Mouse (Mus musculus): ENCODE measurements around the gene Rnf208. TPM values are rescaled to one million over a fixed set of nuclear protein-coding genes. Genes with fewer than 3 reads are reported as not detected.

Gene Rnf208
- polyA plus RNA-seq, 1 experiment: 248 TPM

DNA sequence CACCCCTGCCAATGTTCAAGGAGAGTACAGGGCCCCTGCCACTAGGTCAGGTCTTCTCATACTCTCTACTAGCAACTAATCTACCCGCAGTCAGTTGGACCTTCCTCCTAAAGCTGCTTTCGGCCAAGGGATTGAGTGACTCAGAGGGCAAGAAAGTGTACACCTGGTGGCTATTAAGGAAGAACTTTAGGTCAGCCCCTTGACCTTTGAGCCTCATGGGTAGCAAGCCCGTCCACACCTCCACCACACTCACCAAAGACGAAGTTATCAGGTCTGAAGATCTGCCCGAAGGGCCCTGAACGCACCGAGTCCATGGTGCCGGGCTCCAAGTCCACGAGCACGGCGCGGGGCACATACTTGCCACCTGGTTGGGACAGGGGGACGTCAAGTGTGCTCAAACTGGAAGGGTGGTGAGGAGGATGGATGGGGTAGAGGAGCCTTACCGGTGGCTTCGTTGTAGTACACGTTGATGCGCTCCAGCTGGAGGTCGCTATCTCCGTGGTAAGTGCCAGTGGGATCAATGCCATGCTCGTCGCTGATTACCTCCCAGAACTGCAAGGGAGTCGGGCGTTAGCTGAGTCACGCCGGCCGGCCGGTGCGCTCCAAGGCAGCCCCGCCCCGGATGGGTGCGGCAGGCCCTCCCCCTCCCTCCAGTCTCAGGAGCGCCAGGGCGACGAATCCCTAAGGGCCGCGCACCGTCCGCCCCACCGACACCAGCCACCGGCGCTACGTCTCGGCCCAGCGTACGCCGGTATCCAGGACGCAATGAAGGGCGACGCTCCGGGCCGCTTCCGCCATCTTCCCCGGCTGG is 18.2 kb upstream of the Rnf208 start:
- peak in 1 of 2 experiments; percentile 77 for DNase-seq (ENCODE audit: extremely low spot score in 1 of 2, low spot score in 1 of 2)

DNA sequence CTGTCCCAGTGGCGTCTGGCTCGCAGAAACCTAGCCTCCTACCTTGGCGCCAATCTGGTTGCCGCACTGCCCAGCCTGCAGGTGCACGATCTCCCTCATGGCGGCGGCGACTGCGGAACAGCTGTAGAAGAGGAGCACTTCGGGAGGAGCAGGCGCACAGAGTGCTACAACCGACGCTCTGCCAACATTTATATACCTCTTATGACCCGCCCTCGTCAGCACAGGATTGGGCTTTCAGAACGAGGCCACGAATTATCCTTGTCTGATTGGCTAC is 17.6 kb upstream of the Rnf208 start, which contains the start of gene Tubb4b:
Tubb4b (minus strand) TSS at position 211 of the 274 bp plus-strand sequence.
- no peak for DNase-seq (ENCODE audit: extremely low spot score in 1 of 2, low spot score in 1 of 2)

DNA sequence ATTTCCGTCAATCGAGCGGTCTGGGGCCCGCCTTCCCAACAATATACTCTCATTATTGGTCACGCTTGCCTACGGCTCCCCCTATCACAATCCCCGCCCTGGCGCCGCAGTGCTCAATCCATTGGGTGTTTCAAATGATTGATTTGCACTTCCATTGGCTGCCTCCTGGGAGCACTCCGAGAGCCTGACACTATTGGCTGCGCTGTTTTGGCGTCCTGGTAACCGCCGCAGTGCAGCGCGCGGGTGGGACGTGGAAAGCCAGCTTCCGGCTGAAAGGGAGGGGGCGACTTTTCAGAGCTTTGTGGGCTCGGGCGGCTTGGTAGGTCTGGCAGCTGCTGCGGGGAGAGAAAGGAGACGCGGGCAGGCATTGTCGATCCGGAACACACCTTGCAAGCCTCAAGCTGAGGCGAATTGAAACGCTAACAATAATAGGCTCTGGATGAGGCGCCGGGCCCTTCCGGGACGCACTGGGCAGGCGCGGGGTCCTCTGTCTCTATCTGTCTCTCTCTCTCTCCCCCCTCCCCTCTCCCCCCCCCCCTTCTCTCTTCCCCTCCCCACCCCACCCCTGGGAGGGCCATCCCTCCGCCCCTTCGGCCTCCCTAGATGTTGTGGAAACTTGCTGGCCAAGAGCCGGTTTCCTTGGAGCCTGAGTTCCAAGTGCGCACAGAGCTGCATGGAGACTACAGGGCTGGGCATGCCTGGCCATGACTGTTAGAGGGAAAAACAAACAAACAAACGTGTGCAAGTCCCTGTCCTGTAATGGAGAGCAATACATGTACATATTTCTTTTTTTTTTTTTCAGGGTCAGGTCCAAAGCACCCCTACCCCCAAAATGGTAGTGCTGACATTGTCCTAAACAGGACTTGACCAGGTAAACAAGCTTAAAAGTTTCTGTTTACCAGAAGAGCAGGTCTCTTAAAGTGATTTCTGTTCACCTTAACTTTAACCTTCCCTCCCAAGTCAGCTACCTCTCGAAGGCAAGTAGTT is 17.0 kb upstream of the Rnf208 start:
- DNase-seq (ENCODE audit: extremely low spot score in 1 of 2, low spot score in 1 of 2): peak; percentile 99 to 100

DNA sequence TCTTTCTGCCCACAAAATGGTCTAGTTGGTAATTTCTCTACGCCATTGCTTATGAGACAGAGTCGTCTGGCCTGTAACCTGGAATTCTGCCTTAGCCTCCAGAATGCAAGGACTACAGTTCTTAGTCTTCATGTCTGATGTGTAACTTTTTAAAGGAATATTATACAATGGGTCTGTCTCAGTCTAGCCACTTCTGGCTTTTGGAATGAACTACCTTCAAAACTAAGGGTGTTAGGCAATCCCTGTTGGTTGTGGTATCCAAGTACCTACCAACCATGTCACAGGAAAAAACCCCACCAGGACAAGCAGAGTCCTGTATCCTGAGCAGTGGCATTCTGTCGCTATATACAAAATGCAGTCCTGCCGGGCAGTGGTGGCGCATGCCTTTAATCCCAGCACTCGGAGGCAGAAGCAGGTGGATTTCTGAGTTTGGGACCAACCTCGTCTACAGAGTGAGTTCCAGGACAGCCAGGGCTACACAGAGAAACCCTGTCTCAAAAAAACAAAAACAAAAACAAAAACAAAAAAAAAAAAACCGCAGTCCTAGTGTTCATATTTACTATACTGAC is 16.2 kb upstream of the Rnf208 start:
- DNase-seq (ENCODE audit: extremely low spot score in 1 of 2, low spot score in 1 of 2): no peak

DNA sequence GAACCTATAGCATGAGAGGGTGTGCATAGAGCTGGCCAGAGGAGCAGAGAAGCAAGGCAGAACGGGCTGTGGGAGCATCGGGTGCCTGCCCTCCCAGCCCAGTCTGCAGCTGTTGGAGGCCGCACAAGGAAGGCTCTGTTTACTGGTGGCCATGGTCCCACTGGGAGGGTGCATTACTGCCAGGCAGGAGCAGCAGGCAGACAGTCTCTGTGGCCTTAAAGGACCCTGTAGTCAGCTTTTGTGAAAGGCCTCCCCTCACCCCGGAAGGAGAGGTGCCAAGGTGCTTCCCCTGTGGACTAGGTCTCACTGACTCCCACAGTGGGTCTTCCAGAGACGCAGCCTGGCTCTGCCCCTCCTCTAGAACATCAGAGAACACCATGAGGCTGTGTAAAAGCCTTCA is 15.2 kb upstream of the Rnf208 start:
- DNase-seq (ENCODE audit: extremely low spot score in 1 of 2, low spot score in 1 of 2): peak in 1 of 2 experiments; percentile 49

DNA sequence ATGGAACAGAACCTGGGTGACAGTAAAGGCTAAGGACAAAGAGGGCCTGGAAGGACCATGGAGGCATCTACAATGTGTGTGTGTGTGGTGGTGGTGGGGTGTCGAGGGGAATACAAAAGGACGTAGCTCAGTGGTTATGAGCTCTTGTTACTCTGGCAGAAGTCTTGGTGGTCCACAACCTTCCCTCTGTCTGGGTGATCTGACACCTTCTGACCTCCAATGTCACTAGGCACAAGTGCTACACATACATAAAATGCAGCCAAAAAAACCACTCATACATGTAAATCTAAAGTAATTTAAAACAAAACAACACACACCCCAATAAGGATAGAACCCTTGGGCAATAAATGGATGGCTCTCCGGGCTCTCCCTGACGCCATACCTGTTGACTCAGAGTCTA is 14.6 kb upstream of the Rnf208 start:
- no peak for DNase-seq (ENCODE audit: extremely low spot score in 1 of 2, low spot score in 1 of 2)

DNA sequence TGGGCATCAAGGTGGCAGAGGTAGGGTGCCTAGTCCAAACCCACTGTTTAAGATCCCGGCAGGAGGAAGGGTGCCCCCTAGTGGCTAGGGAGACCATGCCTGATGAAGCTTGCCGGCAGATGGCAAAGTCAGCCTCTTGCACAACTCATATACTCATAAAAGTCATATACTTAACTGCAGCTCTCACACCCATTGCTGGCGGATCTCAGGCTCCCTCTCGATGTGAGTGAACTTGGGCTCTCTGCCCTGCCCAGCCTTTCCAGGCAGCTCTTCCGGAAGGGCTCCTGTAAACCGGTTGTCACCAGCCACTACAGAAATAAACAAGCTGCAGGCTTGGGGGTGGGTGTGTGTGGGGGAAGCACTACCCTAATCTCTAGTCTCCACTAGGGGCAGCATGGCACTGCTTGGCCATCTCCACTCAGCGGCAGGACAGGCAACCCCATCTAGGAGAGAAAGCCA is 13.6 kb upstream of the Rnf208 start:
- peak; percentile 78 to 90 for DNase-seq (ENCODE audit: extremely low spot score in 1 of 2, low spot score in 1 of 2)

DNA sequence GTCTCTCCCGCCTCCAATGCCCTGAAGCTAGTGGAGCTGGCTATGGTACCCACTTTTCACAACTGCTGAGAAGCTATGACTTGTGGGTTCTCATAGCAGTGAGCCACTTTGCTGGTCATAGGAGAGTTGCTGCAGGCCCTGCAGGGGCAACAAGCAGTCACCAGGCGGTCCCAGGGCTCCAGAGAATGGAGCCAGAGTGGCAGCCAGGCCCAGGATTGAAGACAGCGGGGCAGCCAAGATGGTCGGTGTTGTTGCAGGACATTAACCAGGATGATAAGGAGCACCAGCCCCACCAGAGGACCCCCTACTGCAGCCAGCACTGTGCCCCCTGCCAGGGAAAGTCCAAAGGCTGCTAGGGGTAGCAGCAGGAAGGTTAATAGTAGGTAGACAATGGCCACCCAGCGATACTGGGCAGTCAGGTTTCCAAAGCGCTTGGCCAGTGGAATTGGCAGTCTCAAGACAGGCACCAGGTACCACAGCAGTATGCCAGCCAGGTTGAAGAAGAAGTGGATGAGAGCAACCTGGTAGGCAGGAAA is 13.0 kb upstream of the Rnf208 start:
- no peak for DNase-seq (ENCODE audit: extremely low spot score in 1 of 2, low spot score in 1 of 2)

DNA sequence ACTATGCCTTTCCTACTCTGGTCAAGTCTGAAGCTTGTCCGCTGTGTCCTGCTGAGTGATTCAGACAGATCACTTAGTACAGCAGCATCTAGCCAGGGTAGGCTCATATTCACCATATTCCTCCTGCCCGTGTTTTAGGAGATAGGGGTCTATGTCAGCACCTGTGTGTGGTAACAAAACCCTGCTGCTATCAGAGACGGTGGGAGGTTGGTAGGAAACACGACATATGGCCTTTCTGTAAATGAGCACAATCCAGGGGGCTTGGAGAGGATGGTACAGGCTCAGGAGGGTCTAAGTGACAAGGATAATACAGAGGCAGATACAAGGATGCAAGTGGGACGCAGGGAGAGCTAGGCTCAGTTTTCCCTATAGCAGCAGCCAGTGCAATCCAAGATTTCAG is 12.5 kb upstream of the Rnf208 start:
- no peak for DNase-seq (ENCODE audit: extremely low spot score in 1 of 2, low spot score in 1 of 2)

DNA sequence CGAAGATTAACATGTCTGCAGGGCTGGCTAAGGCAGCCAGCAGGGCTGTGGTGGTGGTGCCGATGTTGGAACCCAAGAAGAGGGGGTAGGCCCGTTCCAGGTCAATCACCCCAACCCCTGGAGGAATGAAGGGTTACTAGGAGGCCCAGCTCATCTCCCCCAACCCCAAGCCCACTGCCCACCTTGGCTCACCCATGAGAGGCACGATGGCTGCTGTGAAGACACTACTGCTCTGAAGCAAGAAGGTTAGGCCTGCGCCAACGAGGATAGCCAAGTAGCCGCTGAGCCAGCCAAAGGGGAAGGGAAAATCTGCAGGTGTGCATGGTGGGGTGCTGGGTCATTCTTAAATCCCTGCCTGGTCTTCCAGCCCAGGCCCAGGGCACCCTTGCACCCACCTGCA is 11.5 kb upstream of the Rnf208 start:
- DNase-seq (ENCODE audit: extremely low spot score in 1 of 2, low spot score in 1 of 2): no peak

DNA sequence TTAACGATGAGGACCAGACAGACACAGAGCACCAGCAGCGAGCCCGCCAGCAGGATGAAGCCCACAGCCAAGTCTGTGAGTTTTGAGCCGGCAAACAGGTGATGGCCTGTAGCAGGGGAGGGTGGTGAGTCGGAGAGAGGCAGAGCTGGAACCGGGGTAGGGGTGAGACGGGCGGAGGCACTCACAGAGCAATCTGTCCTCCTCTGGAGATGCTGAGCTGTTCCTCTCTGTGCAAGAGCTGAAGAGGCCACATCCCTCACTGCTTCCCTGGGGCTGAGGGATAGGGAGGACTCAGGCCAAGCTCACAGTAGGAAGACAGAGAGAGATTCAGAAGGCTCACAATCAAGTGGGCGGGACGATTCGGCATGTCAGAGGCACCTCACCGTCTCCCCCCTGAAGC is 11.0 kb upstream of the Rnf208 start:
- DNase-seq (ENCODE audit: extremely low spot score in 1 of 2, low spot score in 1 of 2): no peak

DNA sequence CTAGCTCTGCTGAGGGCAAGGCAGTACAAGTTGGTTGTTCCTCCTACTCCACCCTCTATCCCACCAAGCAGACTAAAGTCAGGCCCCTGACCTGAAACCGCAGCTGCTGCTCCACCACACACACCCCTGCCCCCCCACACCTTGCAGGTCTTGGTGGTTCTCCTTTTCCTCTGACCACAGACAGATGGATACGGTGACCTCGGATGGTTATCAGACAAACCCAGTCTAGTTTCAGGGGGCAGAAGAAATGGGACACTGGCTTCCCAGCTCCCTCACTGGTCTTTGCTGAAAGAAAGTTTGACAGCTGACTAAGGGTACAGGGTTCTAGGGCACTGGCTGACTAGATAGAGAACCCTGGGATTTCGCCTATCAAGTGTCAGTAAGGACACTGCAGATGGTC is 8.6 kb upstream of the Rnf208 start:
- DNase-seq (ENCODE audit: extremely low spot score in 1 of 2, low spot score in 1 of 2): no peak

DNA sequence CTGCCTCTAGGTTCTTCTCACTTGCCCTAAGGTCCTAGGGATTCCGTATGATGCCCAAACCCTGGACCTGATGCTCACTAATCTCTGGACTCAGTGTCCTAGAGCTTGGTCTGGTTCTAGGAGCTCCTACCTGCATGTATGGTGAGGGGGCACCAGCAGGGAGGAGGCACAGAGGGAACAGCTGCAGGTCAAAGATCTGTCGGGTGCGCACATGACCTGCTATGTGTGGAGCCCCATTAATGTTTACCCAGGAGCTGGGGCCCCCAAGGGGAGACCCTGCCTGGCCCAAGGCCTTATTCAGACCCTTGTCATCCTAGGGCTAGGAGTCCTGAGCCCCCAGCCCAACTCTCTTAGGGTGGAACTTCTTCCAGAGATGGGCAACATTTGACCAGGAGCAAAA is 8.0 kb upstream of the Rnf208 start, which contains the start of gene Slc34a3:
Slc34a3 (minus strand) TSS at position 315 of the 400 bp plus-strand sequence.
- no peak for DNase-seq (ENCODE audit: extremely low spot score in 1 of 2, low spot score in 1 of 2)

DNA sequence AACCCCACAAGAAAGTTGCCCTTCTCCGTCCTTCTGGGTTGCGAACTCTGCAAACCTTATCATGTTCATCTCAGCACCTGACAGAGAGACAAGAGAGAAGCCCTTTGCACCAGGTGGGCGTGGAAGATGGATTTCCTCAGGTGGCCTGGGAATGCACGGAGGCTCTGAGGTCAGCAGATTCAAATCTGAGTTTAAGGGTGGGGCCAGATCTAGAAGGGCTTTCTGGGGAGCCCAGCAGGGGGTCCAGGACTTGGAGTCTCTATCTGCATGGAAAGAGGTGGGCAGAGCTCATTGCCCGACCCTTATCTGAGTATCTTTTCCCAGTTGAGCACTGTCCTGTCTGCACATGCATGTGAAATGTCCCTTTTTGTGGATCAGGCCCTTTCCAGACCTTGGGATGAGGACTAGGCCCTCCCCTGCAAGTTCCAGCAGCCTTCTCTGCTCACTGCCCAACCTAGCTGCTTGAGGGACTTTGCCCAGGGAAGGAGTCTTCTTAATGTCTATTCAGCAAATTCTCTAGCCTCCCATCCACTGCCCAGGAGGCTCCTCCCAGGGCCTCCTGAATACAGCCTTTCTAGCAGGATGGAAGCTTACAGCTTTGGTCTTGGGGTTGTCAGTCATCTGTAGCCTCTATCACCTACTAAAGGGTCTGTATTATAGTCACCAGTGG is 7.4 kb upstream of the Rnf208 start:
- no peak for DNase-seq (ENCODE audit: extremely low spot score in 1 of 2, low spot score in 1 of 2)

DNA sequence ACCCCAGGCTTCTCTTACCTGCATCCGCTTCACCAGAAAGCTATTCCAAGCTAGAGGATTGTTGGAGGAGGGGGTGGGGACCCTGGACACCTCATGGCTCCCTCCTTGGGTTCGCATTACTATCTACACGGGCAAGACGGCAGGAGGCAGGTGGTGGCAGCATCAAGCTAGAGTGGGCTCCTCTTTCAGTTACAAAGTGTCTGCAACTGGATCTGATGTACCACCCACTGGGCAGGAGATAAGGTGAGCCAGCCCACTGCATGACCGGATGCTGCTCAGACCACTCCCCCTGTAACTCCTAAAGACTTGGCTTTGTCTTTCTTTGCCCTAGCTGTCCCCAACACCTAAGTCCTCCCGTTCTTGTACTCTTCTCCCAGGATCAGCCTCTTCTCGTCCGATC is 5.4 kb upstream of the Rnf208 start, which contains the start of gene Rnf224:
Rnf224 (minus strand) TSS at position 174 of the 400 bp plus-strand sequence.
- DNase-seq (ENCODE audit: extremely low spot score in 1 of 2, low spot score in 1 of 2): no peak

DNA sequence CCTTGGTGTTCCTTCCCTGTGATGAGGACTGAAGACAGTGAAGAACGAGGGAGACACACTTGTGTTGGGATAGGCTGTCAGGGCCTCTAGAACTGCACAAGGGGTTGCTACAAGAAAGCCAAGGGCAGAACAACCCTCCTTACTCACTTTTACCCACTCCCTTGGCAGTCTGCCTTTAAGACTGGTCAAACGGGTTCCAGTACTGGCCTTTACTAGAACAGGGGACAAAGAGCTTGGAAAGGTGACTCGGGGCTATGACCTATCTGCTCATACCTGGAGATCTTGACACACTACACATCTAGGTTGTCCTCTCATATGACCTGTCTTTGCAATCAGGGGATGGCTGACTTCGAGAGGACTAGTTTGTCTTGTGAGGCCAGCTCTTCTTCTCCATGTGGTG is 4.5 kb upstream of the Rnf208 start:
- no peak for DNase-seq (ENCODE audit: extremely low spot score in 1 of 2, low spot score in 1 of 2)

DNA sequence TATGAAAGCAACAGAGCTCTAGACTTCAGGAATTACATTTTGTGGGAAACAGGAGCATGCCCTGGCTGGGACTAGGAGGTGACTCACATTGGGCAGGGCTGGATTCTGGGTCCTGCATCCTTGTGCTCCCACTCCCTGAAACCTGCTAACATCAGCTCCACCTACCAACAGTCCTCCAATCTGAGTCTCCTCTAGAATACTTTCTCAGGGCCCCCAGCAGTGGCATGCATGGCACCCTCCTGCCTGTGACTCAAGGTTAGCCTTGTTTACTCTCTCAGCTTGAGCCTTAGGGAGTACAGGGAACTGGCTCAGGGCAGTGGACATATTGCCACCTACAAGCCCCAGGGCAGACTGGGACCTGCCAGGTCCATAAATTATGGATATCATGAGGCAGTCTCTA is 3.9 kb upstream of the Rnf208 start:
- DNase-seq (ENCODE audit: extremely low spot score in 1 of 2, low spot score in 1 of 2): no peak

DNA sequence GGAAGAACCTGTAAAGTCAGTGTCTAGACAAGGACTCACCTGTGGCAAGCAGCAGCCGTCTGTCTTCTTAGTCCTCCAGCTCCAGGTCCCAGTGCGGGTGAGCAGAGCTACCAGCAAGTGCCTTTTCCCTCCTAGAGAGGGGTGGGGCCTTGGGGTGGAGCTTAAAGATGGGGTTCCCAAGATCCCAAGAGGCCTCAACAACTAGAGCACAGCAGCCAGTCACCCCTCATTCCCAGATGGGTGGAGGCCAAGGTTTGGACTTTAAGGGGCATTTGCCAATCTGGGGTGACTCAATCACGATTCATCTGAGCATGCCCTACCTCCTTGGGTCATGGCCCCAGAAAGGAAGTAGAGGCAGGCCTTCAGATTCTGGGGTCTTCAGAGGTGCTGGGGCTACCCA is 2.3 kb upstream of the Rnf208 start:
- no peak for DNase-seq (ENCODE audit: extremely low spot score in 1 of 2, low spot score in 1 of 2)

DNA sequence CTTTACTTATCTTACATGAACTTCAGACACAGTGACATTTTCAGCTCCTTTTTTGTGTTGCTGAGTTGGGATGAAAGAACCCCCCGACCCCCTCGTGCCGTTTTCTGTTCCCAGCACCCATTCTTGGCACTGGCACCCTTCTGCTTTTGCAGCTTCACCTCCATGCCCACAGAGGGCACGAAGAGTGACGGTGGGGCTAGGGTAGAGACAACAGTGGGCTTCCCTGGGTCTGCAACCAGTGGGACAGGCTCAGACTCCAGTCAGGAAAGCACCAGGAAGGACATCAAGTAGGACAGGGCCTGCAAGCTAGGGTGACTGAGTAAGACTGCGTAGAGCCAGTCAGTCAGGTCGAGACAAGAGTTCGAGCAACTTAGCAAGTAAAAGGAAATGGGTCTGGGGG is 1.7 kb upstream of the Rnf208 start:
- no peak for DNase-seq (ENCODE audit: extremely low spot score in 1 of 2, low spot score in 1 of 2)

DNA sequence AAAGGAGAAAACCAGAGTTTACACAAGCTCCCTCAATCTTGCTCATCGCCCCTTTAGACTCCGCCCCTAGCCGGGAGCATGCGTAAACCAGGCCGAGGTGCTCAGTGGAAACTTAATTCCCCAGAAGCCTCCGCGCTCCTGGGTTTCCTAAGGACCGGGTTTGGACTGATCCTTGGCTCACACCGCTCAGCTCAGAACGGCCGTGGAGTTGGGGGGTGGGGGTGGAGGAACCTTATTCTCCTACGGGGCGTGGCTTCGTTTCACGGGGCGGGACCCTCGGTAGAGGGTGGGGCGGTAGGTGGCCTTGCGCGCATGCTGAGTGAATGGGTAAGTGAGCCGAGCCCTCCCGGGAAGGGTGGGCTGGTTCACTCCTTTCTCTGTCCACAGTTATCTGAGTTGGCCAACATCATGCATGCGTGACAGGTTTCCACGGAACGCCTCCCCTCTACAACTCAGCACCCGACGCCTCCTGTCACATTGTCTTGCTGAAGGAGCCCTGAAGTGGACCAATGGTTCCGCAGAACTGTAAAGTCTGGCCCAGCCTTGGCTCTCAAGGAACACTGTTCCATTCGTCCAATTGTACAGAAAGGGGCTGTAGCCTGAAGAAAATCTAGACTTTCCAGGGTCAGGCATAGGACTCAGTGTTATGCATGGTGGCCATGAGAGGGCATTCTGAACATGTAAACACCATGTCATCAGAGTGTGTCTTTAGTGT is 1.2 kb upstream of the Rnf208 start:
- peak; percentile 60 to 81 for DNase-seq (ENCODE audit: extremely low spot score in 1 of 2, low spot score in 1 of 2)
